Mouse (Mus musculus) liver, postnatal 0 days (tissue): ENCODE results near the gene Mnt.

Experiments used
- CTCF ChIP-seq: sonication (generic); IDR thresholded peaks from 2 replicates; pipeline ENCODE4 v1.5.1; 2016; ENCODE audit warnings: antibody characterized with exemption, low read depth
- EP300 ChIP-seq: IDR thresholded peaks from 2 replicates; pipeline ENCODE4 v1.6.1; 2016; ENCODE audit warnings: antibody characterized with exemption, low read depth, mild to moderate bottlenecking

DNA sequence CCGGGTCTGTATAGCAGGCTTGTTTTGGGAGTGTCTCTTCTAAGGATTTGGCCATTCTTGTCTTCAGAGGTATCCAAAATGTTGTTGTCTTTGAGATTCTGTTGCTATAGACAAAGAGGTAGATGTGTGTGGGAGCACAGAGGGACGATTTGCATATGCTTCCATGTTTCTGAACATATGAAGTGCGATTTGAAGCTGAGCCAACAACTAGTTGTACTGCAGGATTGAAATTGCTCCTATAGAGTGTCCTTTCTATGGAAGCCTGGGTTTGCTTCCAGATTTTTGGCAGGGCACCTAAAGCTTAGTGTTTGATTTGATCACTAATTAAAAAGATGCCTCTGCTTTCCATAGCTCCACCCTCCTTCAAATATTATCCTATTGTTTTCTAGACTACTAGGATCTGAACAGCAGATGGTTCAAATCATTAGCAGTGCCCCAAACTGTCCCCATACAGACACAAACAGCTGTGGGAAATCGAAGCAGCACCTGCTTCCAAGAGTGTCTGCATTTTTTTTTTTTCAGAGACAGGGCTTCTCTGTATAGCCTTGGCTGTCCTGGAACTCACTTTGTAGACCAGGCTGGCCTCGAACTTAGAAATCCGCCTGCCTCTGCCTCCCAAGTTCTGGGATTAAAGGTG is 23.4 kb upstream of the Mnt start:
- TF ChIP-seq CTCF (no peak), EP300 (no peak)
